Comparison of ENCODE assay signal across 14 mouse cellular contexts in the genomic region with DNA sequence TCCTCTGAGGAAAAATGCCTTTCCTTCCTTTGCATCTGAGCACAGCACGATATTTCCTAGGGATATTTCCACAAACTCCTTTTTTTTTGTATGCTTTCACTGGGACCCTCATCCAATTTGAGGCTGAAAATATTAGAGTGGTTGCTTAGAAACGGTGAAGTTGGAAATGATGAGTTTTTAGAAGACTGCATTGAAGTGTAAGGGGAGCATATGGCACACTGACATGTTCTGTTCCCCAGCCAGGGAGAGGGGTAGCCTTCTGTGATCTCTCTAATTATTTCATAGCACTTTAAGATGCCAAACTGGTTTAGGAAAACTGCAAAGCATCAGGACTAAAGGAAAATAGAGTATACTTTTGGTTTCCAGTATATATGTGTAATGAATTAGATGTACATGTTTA.
DNase-seq lines count a peak whose midpoint lies in the region; ATAC-seq lines count a peak whose summit lies in the region.
"Had no signal": no experiment of that assay in that cellular context is flagged by ENCODE, and none has a peak within 500 bp of the region (broad histone marks: within the 10 kb centered on the region; RNA-seq: fewer than 3 reads in every experiment).

No protein-coding gene starts in this region.

- H3K36me3 ChIP-seq in hindbrain, embryonic 15.5 days, result no peaks in the 10 kb centered on the region
- no peaks in the 10 kb centered on the region for H3K36me3 ChIP-seq in hindbrain, embryonic 10.5 days
- H3K36me3 ChIP-seq in neural tube, embryonic 15.5 days, result no peaks in the 10 kb centered on the region
- H3K36me3 ChIP-seq: embryonic facial prominence, embryonic 12.5 days had no signal

- H3K4me2 ChIP-seq in hindbrain, embryonic 15.5 days, result no peak overlapping the region
- H3K4me2 ChIP-seq in neural tube, embryonic 15.5 days, result no peak overlapping the region
- H3K4me2 ChIP-seq: embryonic facial prominence, embryonic 12.5 days; lung, embryonic 14.5 days had no signal

- H3K4me1 ChIP-seq in hindbrain, embryonic 15.5 days (replicated peaks), result no peaks in the 10 kb centered on the region
- H3K4me1 ChIP-seq in hindbrain, embryonic 10.5 days (replicated peaks), result no peaks in the 10 kb centered on the region
- no peaks in the 10 kb centered on the region for H3K4me1 ChIP-seq in neural tube, embryonic 15.5 days
- H3K4me1 ChIP-seq: embryonic facial prominence, embryonic 12.5 days had no signal

- 58% methylated on average over 2 of the region's 2 CpGs for WGBS in hindbrain, embryonic 15.5 days
- 80% methylated on average over 2 of the region's 2 CpGs for WGBS in hindbrain, embryonic 10.5 days
- WGBS in neural tube, embryonic 15.5 days, result 62% methylated on average over 2 of the region's 2 CpGs

- no peaks in the 10 kb centered on the region for H3K9me3 ChIP-seq in hindbrain, embryonic 15.5 days
- H3K9me3 ChIP-seq in hindbrain, embryonic 10.5 days, result no peaks in the 10 kb centered on the region
- no peaks in the 10 kb centered on the region for H3K9me3 ChIP-seq in neural tube, embryonic 15.5 days (replicated peaks)
- H3K9me3 ChIP-seq: embryonic facial prominence, embryonic 12.5 days had no signal

- no peak overlapping the region for H3K9ac ChIP-seq in hindbrain, embryonic 15.5 days
- no peak overlapping the region for H3K9ac ChIP-seq in neural tube, embryonic 15.5 days (replicated peaks)
- H3K9ac ChIP-seq: embryonic facial prominence, embryonic 12.5 days; lung, embryonic 14.5 days had no signal

- H3K4me3 ChIP-seq in hindbrain, embryonic 15.5 days, result no peak overlapping the region
- H3K4me3 ChIP-seq in hindbrain, embryonic 10.5 days, result no peak overlapping the region
- no peak overlapping the region for H3K4me3 ChIP-seq in neural tube, embryonic 15.5 days (replicated peaks)
- H3K4me3 ChIP-seq: embryonic facial prominence, embryonic 12.5 days had no signal

- DNase-seq in hindbrain, embryonic 10.5 days (ENCODE audit: low spot score), result no peak
- DNase-seq in neural tube, embryonic 10.5 days (ENCODE audit: extremely low spot score, low spot score), result no peak
- DNase-seq in layer of hippocampus, adult 8-10 months (ENCODE audit: low spot score in 2 of 2), result peak; percentile 9 to 28
- no peak for DNase-seq in urinary bladder, postnatal 4 days (ENCODE audit: low spot score in 2 of 2)
- no peak for DNase-seq in adrenal gland, adult 8-10 months
- DNase-seq: cerebellum, postnatal 36 days; heart, adult 18-20 months; heart, postnatal 10 days; kidney, adult 18-20 months; liver; lung, embryonic 14.5 days had no signal

- ATAC-seq in hindbrain, embryonic 15.5 days (ENCODE audit: low FRiP score, low read depth), result peak; percentile 78
- peak; percentile 21; the same call in 1 of the 2 replicates for ATAC-seq in neural tube, embryonic 15.5 days (ENCODE audit: low FRiP score)

- no peaks in the 10 kb centered on the region for H3K27me3 ChIP-seq in hindbrain, embryonic 15.5 days
- H3K27me3 ChIP-seq in hindbrain, embryonic 10.5 days (ENCODE audit: insufficient read depth, poor library complexity, severe bottlenecking), result no peaks in the 10 kb centered on the region
- H3K27me3 ChIP-seq in neural tube, embryonic 15.5 days (replicated peaks), result no peaks in the 10 kb centered on the region
- H3K27me3 ChIP-seq: embryonic facial prominence, embryonic 12.5 days had no signal

- H3K27ac ChIP-seq in hindbrain, embryonic 15.5 days (replicated peaks), result no peak overlapping the region
- no peak overlapping the region for H3K27ac ChIP-seq in hindbrain, embryonic 10.5 days
- H3K27ac ChIP-seq in neural tube, embryonic 15.5 days (replicated peaks), result no peak overlapping the region
- H3K27ac ChIP-seq: embryonic facial prominence, embryonic 12.5 days had no signal

Comparison
In these comparisons a context has a peak if more than half of its experiments do, and no peak if none do; other contexts are left out.
1. DNase-seq: peak in layer of hippocampus, adult 8-10 months (2 of 2); none in hindbrain, embryonic 10.5 days (single experiment), neural tube, embryonic 10.5 days (single experiment), urinary bladder, postnatal 4 days (0 of 2) and adrenal gland, adult 8-10 months (single experiment).